Mouse (Mus musculus): Measurements from ENCODE around the gene Gbx2.

Gene Gbx2

DNA sequence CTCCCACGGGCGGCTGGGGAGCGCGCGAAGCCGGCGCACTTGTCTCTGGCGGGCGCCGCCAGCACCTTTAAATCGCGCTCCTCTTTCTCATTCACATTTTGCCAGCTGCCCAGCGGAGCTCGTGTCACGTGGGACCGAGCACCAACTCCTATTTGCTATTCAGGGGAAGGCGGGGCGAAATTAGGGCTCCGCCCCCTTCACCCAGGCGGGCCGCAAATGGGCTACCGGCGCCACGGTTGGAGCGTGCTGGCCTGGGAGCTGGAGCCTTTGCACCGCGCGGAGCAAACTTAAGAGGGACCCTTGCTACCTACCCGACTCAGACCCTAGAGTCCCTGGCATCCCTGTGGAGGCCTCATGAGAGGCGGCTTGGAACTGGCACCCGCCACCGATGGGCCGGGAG lies at the start of gene Gbx2:
TSS of gene Gbx2 (minus strand) at position 60 of the 400 bp plus-strand sequence.
- in situ Hi-C loops (cut with MseI, MboI): loop anchor here (10.0 to 25.0 kb wide), 2 partner anchors 269 to 286 kb away; no protein-coding TSS in a partner anchor

DNA sequence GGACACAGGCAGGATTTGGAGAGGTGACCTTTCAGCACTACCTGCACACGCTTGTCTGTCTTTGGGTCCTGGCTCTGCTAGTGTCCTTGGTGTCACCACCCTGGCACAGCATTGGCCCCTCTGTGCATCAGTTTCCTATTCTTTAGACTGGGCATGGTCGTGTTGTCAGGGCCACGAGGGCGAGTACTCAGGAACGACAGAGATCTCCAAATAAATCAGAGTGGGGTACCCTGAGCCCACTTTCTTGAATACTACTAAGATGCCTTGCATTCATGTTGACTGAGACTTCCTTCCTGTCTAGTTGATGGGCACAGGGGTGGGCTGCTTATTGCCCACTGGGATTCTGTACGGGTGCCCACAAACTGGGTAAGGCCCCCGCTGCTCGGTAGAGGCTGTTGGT lies 46.3 kb upstream of the Gbx2 start:
- in situ Hi-C loops (cut with MseI, MboI): no loop called here

DNA sequence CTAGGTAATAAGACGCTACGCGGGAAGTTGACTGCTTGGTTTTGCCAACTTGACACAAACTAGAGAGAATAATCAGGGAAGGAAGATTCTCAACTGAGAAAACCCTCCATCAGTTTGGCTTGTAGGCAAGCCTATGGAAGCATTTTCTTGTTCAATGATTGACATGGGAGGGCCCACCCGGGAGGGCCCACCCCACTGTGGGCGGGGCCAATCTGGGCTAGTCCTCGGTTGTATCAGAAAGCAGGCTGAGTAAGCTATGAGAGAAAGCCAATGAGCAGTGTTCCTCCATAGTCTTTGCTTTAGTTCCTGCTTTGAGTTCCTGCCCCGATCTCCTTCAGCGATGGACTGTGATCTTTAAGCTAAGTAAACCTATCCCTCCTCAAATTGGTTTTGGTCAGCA lies 45.4 kb upstream of the Gbx2 start:
- in situ Hi-C loops (cut with MseI, MboI): no loop called here

DNA sequence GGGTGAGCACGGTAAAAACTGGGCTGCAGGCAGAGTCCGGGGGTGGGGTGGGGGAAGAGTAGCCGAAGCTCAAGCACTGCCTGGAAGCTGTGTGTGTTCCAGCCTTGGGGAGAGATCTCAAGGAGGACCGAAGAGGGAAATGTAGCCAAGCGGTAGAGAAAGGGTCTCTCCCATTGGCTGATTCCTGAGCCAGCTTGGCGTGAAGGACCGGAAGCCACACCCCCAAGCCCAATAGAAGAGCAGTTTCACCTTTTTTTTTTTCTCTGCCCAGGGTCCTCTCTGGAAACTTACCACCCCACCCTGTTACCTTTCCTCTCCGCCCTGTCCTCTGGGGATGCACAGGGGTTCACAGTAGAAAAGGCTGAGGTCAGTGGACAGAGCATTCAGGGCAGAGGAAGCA lies 43.6 kb upstream of the Gbx2 start:
- in situ Hi-C loops (cut with MseI, MboI): no loop called here

DNA sequence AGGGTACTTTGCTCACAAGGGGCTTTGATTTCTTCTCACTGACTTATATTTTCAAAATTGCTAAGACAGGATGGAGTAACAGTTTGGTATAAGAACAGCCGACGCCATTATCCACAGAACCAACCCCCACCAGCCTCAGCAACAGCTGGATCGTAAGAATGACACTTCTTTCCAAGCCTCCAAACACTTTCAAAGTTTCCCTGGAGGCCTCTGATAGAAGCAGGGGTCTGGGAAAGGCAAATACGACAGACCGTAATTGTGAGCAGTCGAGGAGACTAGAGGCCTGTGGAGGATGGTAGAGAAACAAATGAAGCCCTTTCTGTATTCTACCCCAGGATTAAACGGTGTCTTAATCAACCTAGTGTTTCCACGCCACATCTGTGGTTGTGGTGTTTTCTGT lies 40.9 kb upstream of the Gbx2 start:
- in situ Hi-C loops (cut with MseI, MboI): no loop called here

DNA sequence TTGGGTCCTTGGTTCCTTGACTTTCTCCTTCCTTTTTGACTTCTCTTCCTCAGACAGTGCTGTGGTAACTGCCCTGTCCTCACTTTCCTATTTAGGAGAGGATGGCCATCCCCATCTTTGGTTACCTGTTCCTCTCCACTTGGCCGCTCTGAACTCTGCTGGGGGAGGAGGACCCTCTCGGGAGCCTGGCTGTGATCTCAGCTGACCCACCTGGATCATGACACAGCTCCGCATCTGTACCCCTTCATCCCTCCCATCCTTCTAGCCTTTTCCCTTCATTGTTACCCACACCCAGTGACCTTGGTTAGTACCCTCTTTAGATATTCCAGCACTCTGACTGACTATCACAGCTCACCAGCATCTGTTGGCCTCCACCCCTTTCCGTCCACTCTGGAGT lies 38.7 kb upstream of the Gbx2 start:
- in situ Hi-C loops (cut with MseI, MboI): no loop called here

DNA sequence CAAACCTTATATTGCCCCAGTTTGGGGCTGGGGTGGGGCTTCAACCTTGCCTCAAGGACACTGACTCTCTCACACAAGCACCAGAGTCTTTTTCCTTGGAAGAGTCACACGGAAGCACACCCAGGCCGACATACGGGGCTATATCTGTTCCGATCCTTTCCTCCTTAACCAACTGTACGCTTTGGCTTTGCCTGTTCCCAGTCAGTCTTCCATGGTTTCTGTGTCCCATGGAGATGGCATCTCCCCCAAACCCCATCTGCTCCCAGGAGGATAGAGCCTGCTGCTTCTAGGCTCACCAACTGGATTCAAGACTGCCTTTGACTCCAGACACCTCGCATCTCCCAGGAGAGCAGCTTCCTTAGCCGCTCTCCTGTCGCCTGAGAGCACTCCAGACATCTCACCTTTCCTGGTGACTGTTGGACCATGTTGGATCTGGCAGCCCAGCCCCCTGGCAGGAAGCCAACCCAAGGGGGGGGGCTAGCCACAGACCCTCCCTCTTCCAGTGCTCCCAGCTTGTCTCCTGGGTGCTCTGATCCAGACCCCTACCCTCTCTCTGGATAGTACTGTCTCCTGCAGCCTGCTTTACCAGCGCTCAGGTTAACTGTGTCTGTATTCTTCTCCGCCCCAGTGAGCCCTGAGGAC lies 38.2 kb upstream of the Gbx2 start:
- in situ Hi-C loops (cut with MseI, MboI): no loop called here

DNA sequence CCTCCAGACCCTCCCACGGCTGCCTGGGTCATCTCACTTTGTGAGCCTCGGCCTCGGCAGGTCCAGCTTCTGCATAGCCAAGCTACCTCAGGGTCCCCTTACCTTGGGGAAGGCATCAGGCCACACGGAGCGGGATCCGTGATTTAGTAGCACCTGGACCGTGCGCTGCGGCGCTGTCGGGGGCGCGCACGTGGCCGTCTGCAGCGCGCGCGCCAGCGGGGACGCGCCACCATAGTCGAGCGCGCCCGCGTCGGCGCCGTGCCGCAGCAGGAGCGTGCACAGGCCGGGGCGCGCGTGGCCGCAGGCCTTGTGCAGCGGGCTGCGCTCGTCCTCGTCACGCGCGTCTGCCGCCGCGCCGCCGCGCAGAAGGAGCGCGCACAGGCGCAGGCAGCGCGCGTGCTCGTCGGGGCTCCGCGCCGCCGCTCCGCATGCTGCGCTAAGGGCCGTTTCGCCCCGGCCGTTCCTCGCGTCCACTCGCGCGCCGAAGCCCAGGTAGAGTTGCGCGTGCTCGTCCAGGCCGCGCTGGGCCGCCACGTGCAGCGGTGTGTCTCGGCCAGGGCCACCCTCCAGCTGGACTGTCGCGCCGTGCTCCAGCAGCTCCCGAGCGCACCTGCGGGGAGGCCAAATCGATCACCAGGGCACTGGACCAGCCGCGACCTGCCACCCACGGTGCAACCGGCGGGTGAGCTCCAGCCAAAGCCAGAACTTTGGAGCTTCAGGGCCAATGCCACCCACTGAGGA lies 37.3 kb upstream of the Gbx2 start:
- in situ Hi-C loops (cut with MseI, MboI): no loop called here

DNA sequence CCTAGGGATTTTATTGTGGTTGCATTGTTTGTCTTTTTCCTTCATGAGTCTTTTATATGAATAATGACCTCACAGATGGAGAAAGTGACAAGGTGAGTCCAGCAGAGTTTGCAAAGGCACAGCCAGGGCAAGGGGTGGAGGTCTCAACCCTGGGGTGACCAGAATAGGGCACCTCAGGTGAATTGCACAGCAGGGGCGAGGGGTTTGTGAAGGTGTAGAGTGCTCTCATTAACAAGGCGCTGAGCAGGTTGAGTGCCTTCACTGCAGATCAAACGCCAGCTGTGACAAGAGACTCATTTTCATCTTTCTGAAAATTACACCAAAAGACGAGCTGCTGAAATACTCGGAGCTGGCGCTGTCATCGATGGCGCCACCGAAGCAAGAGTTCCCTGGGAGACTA lies 36.6 kb upstream of the Gbx2 start:
- in situ Hi-C loops (cut with MseI, MboI): no loop called here

DNA sequence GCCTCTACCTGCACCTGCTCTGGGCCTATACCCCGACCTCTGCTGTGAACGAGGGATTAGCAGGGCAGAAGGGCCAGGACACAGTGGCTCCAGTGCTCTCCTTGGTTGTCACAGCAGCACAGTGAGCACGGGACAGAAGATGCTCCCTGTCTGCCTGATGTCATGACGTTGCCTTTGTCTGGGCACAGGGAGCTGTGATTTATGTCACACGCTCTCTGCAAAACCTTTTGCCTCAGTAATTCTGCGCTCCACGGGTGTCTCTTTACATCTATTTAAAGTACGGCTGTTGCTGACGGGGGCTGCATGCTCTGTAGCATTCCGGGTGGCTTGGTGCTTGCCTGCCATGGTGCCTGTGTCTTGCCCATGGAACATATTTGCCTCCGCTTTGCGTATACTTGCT lies 33.4 kb upstream of the Gbx2 start:
- in situ Hi-C loops (cut with MseI, MboI): no loop called here

DNA sequence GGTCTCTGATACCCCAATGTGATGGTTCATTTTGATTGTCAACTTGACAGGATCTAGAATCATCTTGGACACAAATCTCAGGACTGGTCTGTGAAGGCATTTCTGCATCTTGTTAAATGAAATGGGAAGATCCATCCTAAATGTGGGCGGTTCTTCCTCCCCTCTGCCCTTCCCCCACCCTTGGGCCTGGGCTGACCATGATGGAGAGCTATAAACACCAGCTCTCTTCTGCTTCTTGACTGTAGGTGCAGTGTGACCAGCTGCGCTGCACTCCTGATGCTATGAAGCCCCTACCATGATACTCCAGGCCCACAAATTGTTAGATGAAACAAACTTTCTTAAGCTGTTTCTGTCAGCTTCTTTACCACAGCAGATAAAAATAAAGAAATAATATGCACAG lies 32.3 kb upstream of the Gbx2 start:
- in situ Hi-C loops (cut with MseI, MboI): no loop called here

DNA sequence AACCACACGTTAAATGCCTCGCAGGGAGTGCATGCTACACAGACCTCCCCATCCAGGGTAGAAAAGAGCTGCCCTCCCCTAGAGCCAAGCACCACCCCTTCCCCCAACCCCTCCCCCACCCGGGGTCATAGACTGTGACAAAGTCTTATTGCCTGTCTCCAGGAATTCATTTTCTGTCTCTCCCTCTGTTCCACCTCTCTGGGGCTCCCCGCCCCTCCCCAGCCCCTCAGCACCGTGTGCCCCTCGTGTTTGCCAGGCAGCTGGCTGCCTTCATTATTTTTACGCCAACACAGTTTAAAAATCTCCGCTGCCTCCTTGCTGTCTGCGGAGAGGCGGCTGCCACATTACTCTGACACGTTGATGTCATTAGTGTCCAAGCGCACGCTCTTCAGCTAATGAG lies 31.1 kb upstream of the Gbx2 start:
- in situ Hi-C loops (cut with MseI, MboI): no loop called here

DNA sequence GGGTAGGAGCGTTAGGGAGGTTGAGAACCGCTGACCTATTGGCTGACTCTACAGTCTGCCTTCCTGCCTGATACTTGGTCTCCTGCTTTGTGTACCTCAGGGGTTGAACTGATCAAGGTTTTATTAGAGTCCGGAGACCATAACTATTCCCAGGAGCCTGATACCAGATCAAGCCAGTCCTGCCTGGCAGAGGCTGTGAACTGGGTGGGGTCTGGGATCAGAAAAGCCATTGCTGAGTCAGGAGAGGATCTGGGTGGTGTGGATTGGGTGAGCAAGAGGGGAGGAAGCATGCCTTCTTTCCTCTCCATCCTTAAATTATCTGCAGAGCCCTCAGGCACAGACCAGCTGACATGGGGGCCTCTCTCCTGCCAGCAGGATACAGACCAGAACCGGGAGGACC lies 28.4 kb upstream of the Gbx2 start:
- in situ Hi-C loops (cut with MseI, MboI): no loop called here

DNA sequence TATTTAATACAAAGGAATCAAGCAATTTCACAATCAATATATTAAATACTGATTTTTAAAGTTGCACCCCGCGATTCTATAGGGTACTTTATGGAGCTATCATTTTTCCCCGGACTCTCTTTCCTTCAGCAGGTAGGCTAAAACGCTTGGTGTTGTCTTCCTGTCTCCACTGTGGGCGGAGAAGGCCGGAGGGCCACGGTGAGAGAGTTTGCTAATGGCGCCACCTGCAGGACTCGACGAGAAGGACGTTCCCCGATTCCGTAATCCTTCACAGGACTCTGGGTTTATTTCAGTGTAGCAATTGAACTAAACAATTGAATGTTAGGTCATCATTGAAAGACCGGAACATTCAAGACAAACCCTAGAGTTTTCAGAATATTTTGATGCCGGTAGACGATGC lies 12.2 kb upstream of the Gbx2 start:
- in situ Hi-C loops (cut with MseI, MboI): loop anchor here in 1 of 2 experiments (25.0 kb wide), 1 partner anchor 281 kb away; no protein-coding TSS in a partner anchor

DNA sequence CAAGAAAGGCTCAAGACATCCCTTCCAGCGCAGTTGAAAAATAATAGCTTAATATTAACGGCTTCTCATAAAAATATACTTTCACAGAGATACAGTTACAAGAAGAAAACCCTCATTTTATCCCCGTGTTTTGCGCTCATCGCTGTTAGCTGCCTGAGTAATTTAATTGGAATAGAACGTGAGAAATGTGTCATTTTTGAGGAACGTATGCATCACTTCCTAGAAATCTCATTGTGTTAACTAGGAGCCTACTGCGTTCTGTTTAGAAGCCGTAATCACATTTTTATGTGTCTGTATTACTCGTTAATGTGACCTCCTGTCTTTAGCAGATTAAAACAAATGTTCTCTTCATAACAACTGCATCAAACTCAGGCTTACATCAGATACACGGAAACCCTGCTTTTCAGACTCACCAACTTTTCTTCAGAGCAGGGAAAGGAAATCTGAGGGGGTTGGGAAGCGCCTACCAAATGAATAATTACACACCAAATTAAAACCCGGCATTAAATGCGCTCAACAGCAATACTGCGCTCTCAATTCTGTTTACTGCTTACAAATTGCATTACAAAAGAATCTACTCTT lies 11.5 kb upstream of the Gbx2 start:
- in situ Hi-C loops (cut with MseI, MboI): loop anchor here in 1 of 2 experiments (25.0 kb wide), 1 partner anchor 280 kb away; no protein-coding TSS in a partner anchor

DNA sequence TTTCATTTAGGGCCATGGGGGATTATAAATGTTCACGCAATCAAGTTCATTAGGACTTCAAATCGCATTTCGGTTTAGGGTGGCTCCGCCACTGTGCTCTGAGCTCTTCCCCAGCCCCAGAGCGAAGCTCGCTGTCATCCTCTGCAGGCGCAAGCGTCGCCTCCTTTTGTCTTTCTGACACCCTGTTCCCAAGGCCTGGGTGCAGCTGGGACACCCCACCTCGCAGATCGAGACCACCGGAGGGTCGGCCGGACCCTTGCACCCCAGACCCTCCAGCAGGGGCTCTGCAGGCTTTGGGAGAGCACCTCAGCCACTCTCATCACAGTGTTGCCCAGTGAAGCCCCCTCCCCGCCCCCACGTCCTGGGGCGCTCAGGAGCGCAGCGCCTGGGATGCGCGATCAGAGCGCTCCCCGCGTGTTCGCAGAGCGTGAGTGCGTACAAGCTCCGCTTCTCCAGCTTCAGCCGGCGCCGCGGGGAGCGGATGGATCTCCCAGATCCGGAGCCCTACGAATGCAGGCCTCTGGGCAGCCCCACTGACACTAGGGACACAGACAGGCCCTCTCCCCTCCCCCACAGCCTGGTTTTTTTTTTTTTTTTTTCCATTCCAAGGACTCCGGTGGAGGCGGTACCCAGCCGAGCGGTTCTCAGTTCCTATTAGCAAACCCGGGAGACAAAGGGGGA lies 10.9 kb upstream of the Gbx2 start:
- in situ Hi-C loops (cut with MseI, MboI): loop anchor here in 1 of 2 experiments (25.0 kb wide), 1 partner anchor 280 kb away; no protein-coding TSS in a partner anchor

DNA sequence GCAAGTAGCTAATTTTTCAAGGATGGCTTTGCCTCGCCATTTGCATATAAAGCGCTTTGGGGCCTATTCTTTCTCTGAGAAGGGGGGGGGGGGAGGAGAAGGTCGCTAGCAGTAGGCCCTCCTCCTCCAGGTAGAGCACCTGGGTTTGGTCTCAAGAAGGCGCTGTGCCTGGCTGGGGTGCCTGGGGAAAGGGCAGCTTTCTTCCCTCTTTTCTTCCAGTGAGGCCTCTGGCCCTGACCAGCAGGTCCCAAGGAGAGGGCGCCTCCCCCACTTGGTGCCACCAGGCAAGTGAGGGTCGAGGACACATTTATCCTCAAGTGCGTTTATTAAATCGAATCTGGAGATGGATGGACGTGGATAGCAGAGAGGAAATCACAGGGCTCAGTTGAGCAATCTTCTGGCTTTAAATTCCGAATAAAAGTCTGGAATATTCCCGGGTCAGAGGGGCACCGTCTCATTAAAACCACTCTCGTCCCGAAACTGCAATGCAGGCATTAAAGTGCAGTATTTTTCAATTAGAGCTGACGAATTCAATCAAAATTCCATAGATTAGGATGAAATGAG lies 10.1 kb upstream of the Gbx2 start:
- in situ Hi-C loops (cut with MseI, MboI): loop anchor here in 1 of 2 experiments (25.0 kb wide), 1 partner anchor 279 kb away; no protein-coding TSS in a partner anchor

DNA sequence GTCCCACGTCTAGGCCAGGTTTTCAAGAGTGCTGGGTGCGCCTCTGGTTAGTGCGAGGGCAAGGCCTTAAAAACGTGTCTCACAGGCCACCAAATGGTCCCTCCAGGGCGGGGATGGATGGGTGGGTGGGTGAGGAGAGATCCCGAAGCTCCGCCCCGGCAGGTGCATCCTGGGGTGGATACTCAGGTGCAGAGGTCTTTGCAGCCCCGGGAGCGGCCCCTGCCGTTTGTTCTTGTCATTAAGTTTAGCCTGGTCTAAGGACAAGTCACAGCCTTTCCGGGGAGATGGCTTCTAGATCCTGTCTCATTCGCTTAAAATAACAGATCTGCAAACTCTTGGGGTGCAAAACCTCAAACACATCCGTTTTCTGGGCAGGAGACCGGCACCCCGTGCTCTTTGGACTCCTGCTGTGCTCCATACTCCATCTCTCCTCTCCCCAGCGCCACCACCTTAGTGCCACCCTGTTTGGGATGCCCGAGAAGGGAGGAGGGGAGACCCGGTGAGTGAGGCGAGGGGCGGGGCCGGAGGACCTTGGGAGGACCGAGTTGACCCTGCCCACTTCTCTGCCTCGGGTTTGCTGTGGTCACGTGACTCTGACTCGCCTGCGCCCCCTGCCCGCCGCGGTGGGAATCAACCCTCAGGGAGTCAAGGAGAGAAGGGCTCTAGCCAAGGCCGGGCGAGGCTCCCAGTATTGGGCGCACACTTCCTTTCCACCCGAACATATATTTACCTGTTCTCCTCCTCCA lies 9.2 kb upstream of the Gbx2 start:
- in situ Hi-C loops (cut with MseI, MboI): loop anchor here (10.0 to 25.0 kb wide), 2 partner anchors 278 to 295 kb away; no protein-coding TSS in a partner anchor

DNA sequence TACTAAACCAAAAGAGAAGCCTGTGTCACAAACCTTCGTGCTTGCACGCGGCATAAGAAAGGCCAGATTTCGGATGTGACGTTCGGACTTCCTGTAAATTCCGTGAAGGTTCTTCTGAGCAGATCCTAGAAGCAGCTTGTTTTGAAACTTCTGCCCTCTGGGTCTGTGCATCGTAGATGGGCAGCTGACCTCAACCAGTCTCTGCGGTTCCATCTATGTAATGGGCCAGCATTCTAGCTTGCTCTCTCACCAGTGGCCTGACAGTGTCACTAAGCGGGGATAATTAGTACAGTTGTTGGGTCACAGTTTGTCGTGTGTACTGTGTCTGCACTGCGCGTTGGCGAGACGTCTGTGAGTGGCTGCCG lies 8.6 kb upstream of the Gbx2 start:
- in situ Hi-C loops (cut with MseI, MboI): loop anchor here (10.0 to 25.0 kb wide), 2 partner anchors 277 to 295 kb away; no protein-coding TSS in a partner anchor

DNA sequence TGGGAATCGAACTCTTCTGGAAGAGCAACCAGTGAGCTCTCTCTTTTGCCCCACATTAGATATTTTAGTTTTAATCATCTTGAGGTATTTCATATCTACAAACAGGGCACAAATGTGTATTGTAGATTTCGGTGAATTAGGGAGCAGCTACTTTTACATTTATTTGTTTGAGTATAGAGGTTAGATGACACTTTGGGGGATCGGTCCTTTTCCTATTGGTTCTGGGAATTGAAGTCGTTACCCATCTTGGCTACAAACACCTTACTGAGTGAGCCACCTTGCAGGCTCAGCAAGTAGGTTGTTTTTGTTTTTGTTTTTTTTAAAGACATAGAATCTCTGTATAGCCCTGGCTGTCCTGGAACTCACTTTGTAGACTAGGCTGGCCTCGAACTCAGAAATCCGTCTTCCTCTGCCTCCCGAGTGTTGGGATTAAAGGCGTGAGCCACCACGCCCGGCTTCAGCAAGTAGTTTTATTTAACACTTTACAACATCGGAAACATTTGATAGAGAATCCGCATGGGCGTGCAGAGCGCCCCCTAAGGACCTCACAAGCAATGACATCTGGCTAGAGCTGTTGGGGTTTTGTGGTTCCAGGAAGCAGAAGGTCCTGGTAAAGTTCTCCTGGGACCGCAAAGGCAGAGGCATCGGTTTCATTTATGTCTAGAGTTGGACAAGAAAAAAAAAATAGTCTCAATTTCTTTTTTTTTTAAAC lies 8.1 kb upstream of the Gbx2 start:
- in situ Hi-C loops (cut with MseI, MboI): loop anchor here (10.0 to 25.0 kb wide), 2 partner anchors 277 to 294 kb away; no protein-coding TSS in a partner anchor
